Mouse (Mus musculus): ENCODE measurements around the gene Pgap2.

DNA sequence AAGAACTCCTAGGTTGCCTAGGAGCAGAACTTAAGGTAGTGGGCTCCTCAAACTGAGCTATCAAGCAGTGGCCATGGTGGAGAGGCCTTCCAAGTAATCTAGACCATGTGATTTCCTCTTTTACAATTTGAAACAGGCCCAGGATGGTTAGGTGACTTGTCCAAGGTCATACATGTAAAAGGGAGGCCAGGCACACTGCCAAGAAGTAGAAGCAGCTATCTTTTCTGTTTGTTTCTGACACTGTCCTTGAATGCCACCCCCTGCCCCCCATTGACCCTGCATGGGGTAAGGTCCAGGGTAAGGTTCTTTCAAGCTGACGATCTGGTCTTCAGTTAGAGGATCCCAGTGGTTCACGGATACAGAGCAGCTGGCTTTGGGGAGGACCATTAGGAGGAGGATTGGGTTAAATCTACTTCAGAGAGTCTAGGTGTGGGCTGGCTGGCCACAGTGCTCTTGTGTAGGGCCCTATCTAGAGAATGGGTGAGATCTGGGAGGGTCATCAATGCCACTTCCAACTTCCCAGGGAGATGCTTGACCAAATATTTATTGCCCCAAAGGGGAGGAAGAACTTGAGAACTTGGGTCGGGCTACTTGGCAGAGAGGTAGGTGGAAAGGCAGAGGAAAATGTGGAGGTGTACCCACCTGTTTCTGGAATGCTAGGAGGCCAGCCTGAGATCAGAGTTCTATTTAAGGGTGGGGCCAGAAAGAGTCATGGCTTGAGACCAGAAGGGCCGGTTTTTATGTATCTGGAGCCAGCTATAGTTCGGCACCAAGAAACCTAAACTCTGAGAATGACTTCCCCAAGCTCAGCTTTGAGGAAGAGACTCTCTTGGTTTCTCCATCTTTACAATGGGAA lies 14.1 kb downstream of the Pgap2 start:
- TF ChIP-seq CTCF (conservative IDR thresholded peaks at IDR 0.05; ENCODE audit: low read length): no peak
- no peak for TF ChIP-seq NANOG (IDR thresholded peaks at IDR 0.05; ENCODE audit: borderline replicate concordance, low read length)

Data from E14TG2a.4 (cell line).